Mouse (Mus musculus): ENCODE measurements at regions not wholly inside any gene's neighbourhood (a gene's known extent, or its start where the extent isn't known, plus 50 kb on each side); places are given as distances from the start of the nearest gene placed in this dataset.
"Not testable (repeated sequence)": the region's sequence is repeated elsewhere in the genome, so short reads cannot be mapped to it uniquely, and the experiment has no call there.

DNA sequence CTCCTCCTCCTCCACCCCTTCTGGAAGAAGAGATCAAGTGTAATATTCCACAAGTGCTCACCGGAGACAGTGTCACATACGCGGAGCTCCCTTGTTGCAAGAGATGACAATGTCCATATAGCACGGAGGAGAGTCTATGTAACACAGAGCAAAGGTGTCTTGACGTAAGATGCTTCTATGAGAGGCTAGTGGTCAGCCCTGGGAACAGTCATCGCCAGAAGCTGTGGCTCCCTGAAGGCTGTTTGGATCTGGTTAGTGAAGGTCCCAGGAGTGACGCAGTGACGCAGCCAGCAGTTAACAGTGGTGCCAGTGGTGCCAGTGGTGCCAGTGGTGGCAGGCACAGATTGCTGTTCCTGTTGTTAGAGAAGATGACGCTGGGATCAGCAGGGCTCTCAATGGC, 66.9 kb downstream of the Twistnb start:
- Histone ChIP-seq H3K9me3 (ENCODE audit: control insufficient read depth, low read length) (no peaks in the 10 kb centered on the region), H3K27ac (replicated peaks; ENCODE audit: low read depth, low read length) (no peak overlapping the region), H3K4me2 (replicated peaks; ENCODE audit: low read depth, low read length, severe bottlenecking) (no peak overlapping the region), H3K4me3 (replicated peaks; ENCODE audit: low read length) (no peak overlapping the region), H3K36me3 (ENCODE audit: control insufficient read depth, insufficient read depth, low read length) (no peaks in the 10 kb centered on the region), H3K27me3 (ENCODE audit: control insufficient read depth, insufficient read depth, low read length) (no peaks in the 10 kb centered on the region), H3K9ac (ENCODE audit: low read depth, low read length, severe bottlenecking) (no peak overlapping the region), H3K4me1 (ENCODE audit: control insufficient read depth, insufficient read depth, low read length) (no peaks in the 10 kb centered on the region)
- TF ChIP-seq POLR2A (IDR thresholded peaks at IDR 0.05; ENCODE audit: borderline replicate concordance, extremely low read depth, insufficient read depth, insufficient read length), result no peak
- DNase-seq (ENCODE audit: low spot score) (no peak), ATAC-seq (ENCODE audit: low FRiP score, low read depth) (no peak)
- WGBS, result 92% methylated on average over 9 of the region's 9 CpGs

- DNase-seq (ENCODE audit: low spot score) (peak; percentile 23), ATAC-seq (ENCODE audit: low FRiP score, low read depth) (no peak)
- no peak overlapping the region for H3K27ac ChIP-seq (replicated peaks; ENCODE audit: low read depth, low read length)
- H3K4me3 ChIP-seq (replicated peaks; ENCODE audit: low read length), result no peak overlapping the region
- TF ChIP-seq POLR2A (IDR thresholded peaks at IDR 0.05; ENCODE audit: borderline replicate concordance, extremely low read depth, insufficient read depth, insufficient read length), result no peak
- H3K4me2 ChIP-seq (replicated peaks; ENCODE audit: low read depth, low read length, severe bottlenecking), result no peak overlapping the region
- H3K9ac ChIP-seq (ENCODE audit: low read depth, low read length, severe bottlenecking), result no peak overlapping the region
- H3K27me3 ChIP-seq (ENCODE audit: control insufficient read depth, insufficient read depth, low read length), result no peaks in the 10 kb centered on the region
- no peaks in the 10 kb centered on the region for H3K9me3 ChIP-seq (ENCODE audit: control insufficient read depth, low read length)
- H3K4me1 ChIP-seq (ENCODE audit: control insufficient read depth, insufficient read depth, low read length), result no peaks in the 10 kb centered on the region
- H3K36me3 ChIP-seq (ENCODE audit: control insufficient read depth, insufficient read depth, low read length), result no peaks in the 10 kb centered on the region
- WGBS, result 39% methylated on average over 11 of the region's 11 CpGs
These were observed 68.0 kb downstream of the Twistnb start for GRCm38 (mm10) chr12:33497319-33497892.

- 0 out of 2 replicates have a peak, but pooled peaks cover 2% of the 10 kb centered on the region for H3K4me1 ChIP-seq (ENCODE audit: control insufficient read depth, insufficient read depth, low read length)
- no peak overlapping the region for H3K27ac ChIP-seq (replicated peaks; ENCODE audit: low read depth, low read length)
- H3K36me3 ChIP-seq (ENCODE audit: control insufficient read depth, insufficient read depth, low read length), result no peaks in the 10 kb centered on the region
- no peak for TF ChIP-seq POLR2A (IDR thresholded peaks at IDR 0.05; ENCODE audit: borderline replicate concordance, extremely low read depth, insufficient read depth, insufficient read length)
- H3K4me3 ChIP-seq (replicated peaks; ENCODE audit: low read length), result no peak overlapping the region
- DNase-seq (ENCODE audit: low spot score) (no peak), ATAC-seq (ENCODE audit: low FRiP score, low read depth) (no peak)
- WGBS, result 99% methylated on average over 7 of the region's 7 CpGs
- H3K9ac ChIP-seq (ENCODE audit: low read depth, low read length, severe bottlenecking), result no peak overlapping the region
- no peak overlapping the region for H3K4me2 ChIP-seq (replicated peaks; ENCODE audit: low read depth, low read length, severe bottlenecking)
- H3K27me3 ChIP-seq (ENCODE audit: control insufficient read depth, insufficient read depth, low read length), result no peaks in the 10 kb centered on the region
- no peaks in the 10 kb centered on the region for H3K9me3 ChIP-seq (ENCODE audit: control insufficient read depth, low read length)
These were observed 112.1 kb downstream of the Twistnb start for GRCm38 (mm10) chr12:33541566-33541965.

- not testable (repeated sequence) for H3K4me2 ChIP-seq (replicated peaks; ENCODE audit: low read depth, low read length, severe bottlenecking); H3K9me3 ChIP-seq (ENCODE audit: control insufficient read depth, low read length); DNase-seq (ENCODE audit: low spot score); H3K4me3 ChIP-seq (replicated peaks; ENCODE audit: low read length); ATAC-seq (ENCODE audit: low FRiP score, low read depth); H3K9ac ChIP-seq (ENCODE audit: low read depth, low read length, severe bottlenecking); H3K27me3 ChIP-seq (ENCODE audit: control insufficient read depth, insufficient read depth, low read length); H3K27ac ChIP-seq (replicated peaks; ENCODE audit: low read depth, low read length); H3K4me1 ChIP-seq (ENCODE audit: control insufficient read depth, insufficient read depth, low read length); H3K36me3 ChIP-seq (ENCODE audit: control insufficient read depth, insufficient read depth, low read length)
- WGBS, result 57% methylated on average over 7 of the region's 7 CpGs
These were observed 122.2 kb downstream of the Twistnb start for GRCm38 (mm10) chr12:33551660-33552059.

DNA sequence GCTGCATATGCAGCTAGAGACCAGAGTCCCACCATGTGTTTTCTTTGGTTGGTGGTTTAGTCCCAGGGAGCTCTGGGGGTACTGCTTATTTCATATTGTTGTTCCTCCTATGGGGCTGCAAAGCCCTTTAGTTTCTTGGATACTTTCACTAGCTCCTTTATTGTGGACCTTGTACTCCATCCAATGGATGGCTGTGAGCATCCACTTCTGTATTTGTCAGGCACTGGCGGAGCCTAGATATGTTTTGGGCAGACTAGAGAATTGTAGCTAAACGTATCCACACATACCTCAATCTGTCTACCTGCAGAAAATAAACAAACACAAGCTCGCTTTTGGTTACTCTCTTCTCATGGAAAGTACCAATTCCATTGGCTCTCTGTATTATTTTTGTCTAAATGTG, 122.8 kb downstream of the Twistnb start:
- H3K27me3 ChIP-seq (ENCODE audit: control insufficient read depth, insufficient read depth, low read length), result no peaks in the 10 kb centered on the region
- no peaks in the 10 kb centered on the region for H3K36me3 ChIP-seq (ENCODE audit: control insufficient read depth, insufficient read depth, low read length)
- ATAC-seq (ENCODE audit: low FRiP score, low read depth) (no peak), DNase-seq (ENCODE audit: low spot score) (no peak)
- H3K4me3 ChIP-seq (replicated peaks; ENCODE audit: low read length), result no peak overlapping the region
- TF ChIP-seq POLR2A (IDR thresholded peaks at IDR 0.05; ENCODE audit: borderline replicate concordance, extremely low read depth, insufficient read depth, insufficient read length), result no peak
- H3K9ac ChIP-seq (ENCODE audit: low read depth, low read length, severe bottlenecking), result no peak overlapping the region
- H3K9me3 ChIP-seq (ENCODE audit: control insufficient read depth, low read length), result no peaks in the 10 kb centered on the region
- WGBS, result 93% methylated on average over 3 of the region's 3 CpGs
- H3K4me1 ChIP-seq (ENCODE audit: control insufficient read depth, insufficient read depth, low read length), result peaks cover 8% of the 10 kb centered on the region
- no peak overlapping the region for H3K4me2 ChIP-seq (replicated peaks; ENCODE audit: low read depth, low read length, severe bottlenecking)
- no peak overlapping the region for H3K27ac ChIP-seq (replicated peaks; ENCODE audit: low read depth, low read length)

DNA sequence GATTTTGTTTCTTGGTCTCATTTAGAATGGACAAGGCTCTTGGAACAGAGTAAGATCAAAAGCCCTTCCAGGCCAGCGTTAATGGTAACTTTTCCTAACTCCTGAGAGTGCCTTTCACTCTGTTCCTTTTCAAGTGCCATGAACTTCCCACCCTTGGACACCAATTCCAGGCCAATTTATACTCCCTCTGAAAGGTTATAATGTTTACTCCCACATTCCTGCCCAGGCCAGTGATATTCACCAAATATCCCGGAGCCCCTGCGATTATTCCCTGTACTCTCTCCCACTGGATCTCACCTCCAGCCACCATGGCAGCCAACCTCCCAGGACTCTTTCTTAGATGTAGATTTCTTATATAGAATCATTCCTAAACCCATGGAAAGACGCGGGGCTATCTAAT, 123.2 kb downstream of the Twistnb start:
- Histone ChIP-seq H3K27me3 (ENCODE audit: control insufficient read depth, insufficient read depth, low read length) (no peaks in the 10 kb centered on the region), H3K9me3 (ENCODE audit: control insufficient read depth, low read length) (no peaks in the 10 kb centered on the region), H3K4me3 (replicated peaks; ENCODE audit: low read length) (no peak overlapping the region), H3K4me2 (replicated peaks; ENCODE audit: low read depth, low read length, severe bottlenecking) (no peak overlapping the region), H3K36me3 (ENCODE audit: control insufficient read depth, insufficient read depth, low read length) (no peaks in the 10 kb centered on the region), H3K4me1 (ENCODE audit: control insufficient read depth, insufficient read depth, low read length) (peaks cover 8% of the 10 kb centered on the region), H3K9ac (ENCODE audit: low read depth, low read length, severe bottlenecking) (no peak overlapping the region), H3K27ac (replicated peaks; ENCODE audit: low read depth, low read length) (no peak overlapping the region)
- ATAC-seq (ENCODE audit: low FRiP score, low read depth), result no peak
- 80% methylated on average over 5 of the region's 5 CpGs for WGBS
- TF ChIP-seq POLR2A (IDR thresholded peaks at IDR 0.05; ENCODE audit: borderline replicate concordance, extremely low read depth, insufficient read depth, insufficient read length), result no peak
- DNase-seq (ENCODE audit: low spot score), result no peak

All from limb, embryonic 14.5 days (tissue).